Mouse (Mus musculus) left cerebral cortex, adult 11 months (tissue): ENCODE data around the gene Lmln.
"Not testable (repeated sequence)": the region's sequence is repeated elsewhere in the genome, so short reads cannot be mapped to it uniquely, and the experiment has no call there.

Source experiments
- DNase-seq: peaks from one replicate; pipeline ENCODE4 v3.0.0; 2022; ENCODE audit warnings: low spot score

Gene Lmln

GRCm38 (mm10) chr16:33135167-33135566 lies 72.8 kb downstream of the Lmln start:
- DNase-seq, result no peak

- DNase-seq, result not testable (repeated sequence)
Measured at GRCm38 (mm10) chr16:33139061-33139460, 76.7 kb downstream of the Lmln start.

- no peak for DNase-seq
Measured at GRCm38 (mm10) chr16:33141758-33142280, 79.5 kb downstream of the Lmln start.

- DNase-seq, result no peak
Measured at GRCm38 (mm10) chr16:33143452-33143851, 81.1 kb downstream of the Lmln start.

GRCm38 (mm10) chr16:33146185-33146584 lies 83.9 kb downstream of the Lmln start:
- no peak for DNase-seq

- no peak for DNase-seq
Measured at GRCm38 (mm10) chr16:33148135-33148534, 85.8 kb downstream of the Lmln start.

- not testable (repeated sequence) for DNase-seq
Measured at GRCm38 (mm10) chr16:33150875-33151274, 88.6 kb downstream of the Lmln start.

- DNase-seq, result peak; percentile 45
Measured at GRCm38 (mm10) chr16:33151558-33151957, 89.2 kb downstream of the Lmln start.

GRCm38 (mm10) chr16:33154992-33155391 lies 92.7 kb downstream of the Lmln start:
- no peak for DNase-seq

- no peak for DNase-seq
Measured at GRCm38 (mm10) chr16:33158006-33158405, 95.7 kb downstream of the Lmln start.

- DNase-seq, result peak; percentile 37
Measured at GRCm38 (mm10) chr16:33158590-33159071, 96.3 kb downstream of the Lmln start.

- no peak for DNase-seq
Measured at GRCm38 (mm10) chr16:33159363-33159762, 97.0 kb downstream of the Lmln start.

- no peak for DNase-seq
Measured at GRCm38 (mm10) chr16:33163330-33164090, 101.2 kb downstream of the Lmln start.

- DNase-seq, result not testable (repeated sequence)
Measured at GRCm38 (mm10) chr16:33166284-33166683, 104.0 kb downstream of the Lmln start.

GRCm38 (mm10) chr16:33167537-33167936 lies 105.2 kb downstream of the Lmln start:
- no peak for DNase-seq

- no peak for DNase-seq
Measured at GRCm38 (mm10) chr16:33169471-33170034, 107.2 kb downstream of the Lmln start.

- DNase-seq, result no peak
Measured at GRCm38 (mm10) chr16:33170716-33171587, 108.6 kb downstream of the Lmln start.

GRCm38 (mm10) chr16:33171800-33172199 lies 109.5 kb downstream of the Lmln start:
- DNase-seq, result no peak

GRCm38 (mm10) chr16:33173151-33173550 lies 110.8 kb downstream of the Lmln start:
- no peak for DNase-seq

- no peak for DNase-seq
Measured at GRCm38 (mm10) chr16:33174695-33175094, 112.4 kb downstream of the Lmln start.

- not testable (repeated sequence) for DNase-seq
Measured at GRCm38 (mm10) chr16:33176831-33177230, 114.5 kb downstream of the Lmln start.
